ENCODE assay signal across 7 mouse cellular contexts in the genomic region with DNA sequence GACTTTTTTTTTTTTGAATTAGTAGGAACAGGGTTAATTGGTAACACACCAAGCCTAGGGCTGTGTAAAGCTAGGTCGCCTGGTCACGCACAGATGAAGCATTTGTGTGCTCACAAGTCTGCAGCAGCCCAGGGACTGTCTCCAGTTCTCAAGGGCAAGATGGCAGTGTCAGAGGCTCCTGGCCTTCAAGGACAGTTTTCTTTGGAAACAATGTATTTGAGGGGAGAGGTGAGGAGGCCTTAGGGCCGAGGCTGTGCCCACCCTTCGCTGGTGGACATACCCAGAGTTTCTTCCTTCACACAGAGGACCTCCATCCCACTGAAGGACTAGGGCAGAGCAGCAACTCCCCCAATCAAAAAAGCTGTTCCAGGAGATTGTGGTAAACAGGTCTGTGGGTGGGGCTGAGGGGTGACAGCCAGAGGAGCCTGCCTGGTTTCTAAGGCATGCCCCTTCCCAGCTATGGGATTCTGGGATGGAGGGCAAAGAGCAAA. TPM values are rescaled to one million over a fixed set of nuclear protein-coding genes. Genes with fewer than 3 reads are reported as not detected.
DNase-seq lines count a peak whose midpoint lies in the region; ATAC-seq and TF ChIP-seq lines count a peak whose summit lies in the region.

No protein-coding gene starts in this region.

- H3K9ac ChIP-seq in CH12.LX (ENCODE audit: insufficient read depth, low read depth), result peak overlapping the region; percentile 89
- H3K9ac ChIP-seq in MEL (ENCODE audit: control insufficient read depth, low read depth, low read length, poor library complexity, severe bottlenecking), result peak overlapping the region; percentile 86
- peak overlapping the region; percentile 54 for H3K9ac ChIP-seq in embryonic facial prominence, embryonic 14.5 days (ENCODE audit: low read depth, low read length)
- H3K9ac ChIP-seq in hindbrain, embryonic 16.5 days (ENCODE audit: low read depth, low read length), result peak overlapping the region; percentile 58
- peak overlapping the region; percentile 87 for H3K9ac ChIP-seq in liver, embryonic 14.5 days (replicated peaks)
- H3K9ac ChIP-seq in stomach, embryonic 14.5 days (replicated peaks; ENCODE audit: low read depth, low read length), result peak overlapping the region; percentile 18; the same call in 1 of the 2 replicates

- TF ChIP-seq CTCF in CH12.LX (conservative IDR thresholded peaks at IDR 0.05 in 1 of 2, IDR thresholded peaks at IDR 0.05 in 1 of 2; ENCODE audit: low read depth in 2 of 2, low read length in 2 of 2) (no peak), MEL (IDR thresholded peaks at IDR 0.05 in 2 of 3, conservative IDR thresholded peaks at IDR 0.05 in 1 of 3; ENCODE audit: control insufficient read depth in 1 of 3, insufficient read depth in 1 of 3, low read depth in 2 of 3, low read length in 3 of 3, poor library complexity in 1 of 3, severe bottlenecking in 1 of 3) (no peak)
- TF ChIP-seq CTCF in liver, embryonic 14.5 days (IDR thresholded peaks at IDR 0.05; ENCODE audit: low read depth), result no peak

- TF ChIP-seq RAD21 in CH12.LX (IDR thresholded peaks at IDR 0.05; ENCODE audit: low read depth, low read length) (no peak), MEL (IDR thresholded peaks at IDR 0.05; ENCODE audit: low read depth, low read length) (no peak; the same call in 1 of the 2 replicates)

- peaks cover 20 to 28% of the 10 kb centered on the region in 2 experiments for H3K36me3 ChIP-seq in CH12.LX (replicated peaks in 1 of 2; ENCODE audit: control insufficient read depth in 1 of 2, insufficient read depth in 1 of 2, low read length in 1 of 2)
- H3K36me3 ChIP-seq in MEL (ENCODE audit: control insufficient read depth in 1 of 2, insufficient read depth in 2 of 2, low read length in 2 of 2), result peaks cover 0 to 37% of the 10 kb centered on the region in 2 experiments; a peak in 2 of 4 replicates
- H3K36me3 ChIP-seq in embryonic facial prominence, embryonic 14.5 days (ENCODE audit: control insufficient read depth, insufficient read depth, low read length), result peaks cover 7% of the 10 kb centered on the region
- peaks cover 4% of the 10 kb centered on the region; the same call in 1 of the 2 replicates for H3K36me3 ChIP-seq in hindbrain, embryonic 16.5 days (ENCODE audit: control insufficient read depth, insufficient read depth, low read length)
- H3K36me3 ChIP-seq in liver, embryonic 14.5 days (replicated peaks; ENCODE audit: control insufficient read depth, insufficient read depth, low read depth), result no peaks in the 10 kb centered on the region
- H3K36me3 ChIP-seq in stomach, embryonic 14.5 days (ENCODE audit: control insufficient read depth, insufficient read depth, low read length), result peaks cover 8% of the 10 kb centered on the region; the same call in 1 of the 2 replicates

- H3K4me1 ChIP-seq in CH12.LX (ENCODE audit: control insufficient read depth in 1 of 2, insufficient read depth in 2 of 2), result peaks cover 2 to 40% of the 10 kb centered on the region in 2 experiments; a peak in 3 of 4 replicates
- peaks cover 15 to 55% of the 10 kb centered on the region in 2 experiments for H3K4me1 ChIP-seq in MEL (ENCODE audit: control insufficient read depth in 1 of 2, insufficient read depth in 2 of 2, low read length in 2 of 2)
- peaks cover 64% of the 10 kb centered on the region for H3K4me1 ChIP-seq in embryonic facial prominence, embryonic 14.5 days (ENCODE audit: control insufficient read depth, insufficient read depth, low read length)
- peaks cover 53% of the 10 kb centered on the region for H3K4me1 ChIP-seq in hindbrain, embryonic 16.5 days (ENCODE audit: control insufficient read depth, insufficient read depth, low read depth, low read length)
- peaks cover 73 to 82% of the 10 kb centered on the region in 2 experiments for H3K4me1 ChIP-seq in liver, embryonic 14.5 days (replicated peaks; ENCODE audit: control insufficient read depth in 2 of 2, insufficient read depth in 2 of 2, low read length in 1 of 2)
- H3K4me1 ChIP-seq in stomach, embryonic 14.5 days (ENCODE audit: control insufficient read depth, insufficient read depth, low read length), result peaks cover 60% of the 10 kb centered on the region

- H3K27ac ChIP-seq in CH12.LX (ENCODE audit: insufficient read depth, low read depth), result peak overlapping the region; percentile 96
- H3K27ac ChIP-seq in MEL (ENCODE audit: control insufficient read depth, low read depth, low read length), result peak overlapping the region; percentile 96
- H3K27ac ChIP-seq in embryonic facial prominence, embryonic 14.5 days (replicated peaks; ENCODE audit: low read depth, low read length), result peak overlapping the region; percentile 96
- peak overlapping the region; percentile 94 for H3K27ac ChIP-seq in hindbrain, embryonic 16.5 days (ENCODE audit: low read depth, low read length)
- H3K27ac ChIP-seq in liver, embryonic 14.5 days, result peak overlapping the region; percentile 99
- H3K27ac ChIP-seq in stomach, embryonic 14.5 days (ENCODE audit: low read length), result peak overlapping the region; percentile 99

- H3K79me2 ChIP-seq in CH12.LX (replicated peaks; ENCODE audit: control insufficient read depth, extremely low read depth, insufficient read depth, poor library complexity, severe bottlenecking) (peaks cover 32% of the 10 kb centered on the region), MEL (ENCODE audit: control insufficient read depth, insufficient read depth, low read length, poor library complexity) (peaks cover 32% of the 10 kb centered on the region)

- in situ Hi-C loops in CH12.LX (cut with MboI; ENCODE audit: low pct_ligation_motif_present, low pct_unique_long_range_greater_than_20kb, low sequenced_read_pairs), result loop anchor here (5.0 kb wide), 1 partner anchor 55 kb away; no protein-coding TSS in a partner anchor

- peak overlapping the region; percentile 59 for H3K4me2 ChIP-seq in CH12.LX (ENCODE audit: insufficient read depth, low read depth, poor library complexity, severe bottlenecking)
- peak overlapping the region; percentile 57 for H3K4me2 ChIP-seq in embryonic facial prominence, embryonic 14.5 days (ENCODE audit: low read depth, low read length)
- H3K4me2 ChIP-seq in hindbrain, embryonic 16.5 days (ENCODE audit: low read length), result peak overlapping the region; percentile 61
- peak overlapping the region; percentile 85 for H3K4me2 ChIP-seq in liver, embryonic 14.5 days (ENCODE audit: low read depth)
- H3K4me2 ChIP-seq in stomach, embryonic 14.5 days (replicated peaks; ENCODE audit: low read depth, low read length), result peak overlapping the region; percentile 72

- dilution Hi-C loops in CH12.LX (cut with MboI; ENCODE audit: extremely low pct_ligation_motif_present, extremely low pct_unique_long_range_greater_than_20kb, low sequenced_read_pairs), result no loop called here

- H3K4me3 ChIP-seq in CH12.LX (replicated peaks in 1 of 3; ENCODE audit: low read depth in 2 of 3, low read length in 2 of 3, poor library complexity in 1 of 3) (peak overlapping the region in 2 of 3 experiments; percentile 35 to 59), MEL (ENCODE audit: control insufficient read depth in 1 of 2, insufficient read depth in 1 of 2, low read depth in 2 of 2, low read length in 2 of 2) (peak overlapping the region; percentile 52 to 66)
- 0 out of 2 replicates have a peak overlapping the region, but pooled peaks have one; percentile 32 for H3K4me3 ChIP-seq in embryonic facial prominence, embryonic 14.5 days (ENCODE audit: low read depth, low read length)
- H3K4me3 ChIP-seq in hindbrain, embryonic 16.5 days (ENCODE audit: low read length), result 0 out of 2 replicates have a peak overlapping the region, but pooled peaks have one; percentile 9
- H3K4me3 ChIP-seq in liver, embryonic 14.5 days (ENCODE audit: insufficient read depth in 1 of 2, low read depth in 2 of 2, low read length in 2 of 2), result peak overlapping the region; percentile 7 to 44; a peak in 3 of 4 replicates
- H3K4me3 ChIP-seq in stomach, embryonic 14.5 days (ENCODE audit: low read depth, low read length), result no peak overlapping the region

- DNase-seq in CH12.LX (ENCODE audit: extremely low read depth) (peak; percentile 26), MEL (ENCODE audit: low read depth, low spot score) (peak; percentile 74)
- DNase-seq in embryonic facial prominence, embryonic 14.5 days (ENCODE audit: low spot score), result no peak
- DNase-seq in liver, embryonic 14.5 days (ENCODE audit: low read depth in 3 of 3, low spot score in 3 of 3), result no peak
- no peak for DNase-seq in urinary bladder, postnatal 14 days (ENCODE audit: low spot score)

- TF ChIP-seq POLR2A in CH12.LX (IDR thresholded peaks at IDR 0.05; ENCODE audit: low read depth, low read length) (no peak; the same call in 1 of the 2 replicates), MEL (IDR thresholded peaks at IDR 0.05; ENCODE audit: control insufficient read depth in 1 of 2, insufficient read depth in 1 of 2, low read depth in 1 of 2, low read length in 2 of 2, poor library complexity in 1 of 2) (0 out of 4 replicates have a peak, but pooled peaks of 1 of the 2 experiments have one; percentile 49)

- no peak for TF ChIP-seq EP300 in CH12.LX (IDR thresholded peaks at IDR 0.05; ENCODE audit: low read length)
- TF ChIP-seq EP300 in MEL (IDR thresholded peaks at IDR 0.05; ENCODE audit: low read depth in 1 of 2, low read length in 2 of 2), result no peak
- 0 out of 2 replicates have a peak, but pooled peaks have one; percentile 6 for TF ChIP-seq EP300 in liver, embryonic 14.5 days (IDR thresholded peaks at IDR 0.05; ENCODE audit: low read depth)

- ATAC-seq in embryonic facial prominence, embryonic 14.5 days (ENCODE audit: low read depth), result no peak
- ATAC-seq in hindbrain, embryonic 16.5 days, result no peak
- ATAC-seq in liver, embryonic 14.5 days (ENCODE audit: insufficient read depth), result peak; percentile 18; the same call in 1 of the 2 replicates
- no peak for ATAC-seq in stomach, embryonic 14.5 days (ENCODE audit: insufficient number of reproducible peaks, insufficient read depth, low FRiP score, low read depth)

- H3K9me3 ChIP-seq in CH12.LX (replicated peaks; ENCODE audit: low read length) (no peaks in the 10 kb centered on the region), MEL (replicated peaks; ENCODE audit: insufficient read depth, low read length) (no peaks in the 10 kb centered on the region)
- no peaks in the 10 kb centered on the region for H3K9me3 ChIP-seq in embryonic facial prominence, embryonic 14.5 days (ENCODE audit: control insufficient read depth, low read length)
- no peaks in the 10 kb centered on the region for H3K9me3 ChIP-seq in hindbrain, embryonic 16.5 days (ENCODE audit: control insufficient read depth, low read length)
- H3K9me3 ChIP-seq in liver, embryonic 14.5 days (ENCODE audit: control insufficient read depth, low read length), result no peaks in the 10 kb centered on the region
- H3K9me3 ChIP-seq in stomach, embryonic 14.5 days (ENCODE audit: control insufficient read depth, low read depth, low read length), result no peaks in the 10 kb centered on the region

- no peaks in the 10 kb centered on the region for H3K27me3 ChIP-seq in CH12.LX (replicated peaks)
- H3K27me3 ChIP-seq in MEL (ENCODE audit: control insufficient read depth in 1 of 2, insufficient read depth in 2 of 2, low read length in 2 of 2), result no peaks in the 10 kb centered on the region
- H3K27me3 ChIP-seq in embryonic facial prominence, embryonic 14.5 days (replicated peaks; ENCODE audit: control insufficient read depth, insufficient read depth, low read length), result no peaks in the 10 kb centered on the region
- H3K27me3 ChIP-seq in hindbrain, embryonic 16.5 days (replicated peaks; ENCODE audit: control insufficient read depth, insufficient read depth, low read length), result no peaks in the 10 kb centered on the region
- H3K27me3 ChIP-seq in liver, embryonic 14.5 days (ENCODE audit: control insufficient read depth, insufficient read depth, low read length), result no peaks in the 10 kb centered on the region
- no peaks in the 10 kb centered on the region for H3K27me3 ChIP-seq in stomach, embryonic 14.5 days (ENCODE audit: control insufficient read depth, insufficient read depth, low read length)

- 44% methylated on average over 4 of the region's 4 CpGs for WGBS in embryonic facial prominence, embryonic 14.5 days
- WGBS in hindbrain, embryonic 16.5 days, result 39% methylated on average over 4 of the region's 4 CpGs
- 45% methylated on average over 4 of the region's 4 CpGs for WGBS in liver, embryonic 14.5 days (ENCODE audit: insufficient replicate concordance)
- 61% methylated on average over 4 of the region's 4 CpGs for WGBS in stomach, embryonic 14.5 days

RNA-seq across cellular contexts. Expression of a gene that starts 27.7 kb away (rescaled TPM):
- total RNA-seq in CH12.LX (2012; rRNA removed), result 29.0 and 30.7 TPM in 2 replicates
- total RNA-seq in CH12.LX (2014; rRNA removed), result 13.5 and 15.5 TPM in 2 replicates
- 25.2 and 25.4 TPM in 2 replicates for polyA plus RNA-seq in CH12.LX (2012; ENCODE audit: insufficient read length, low read depth)
- total RNA-seq in MEL (2012; rRNA removed), result 20.8 and 22.8 TPM in 2 replicates
- 10 to 100 TPM in 1 of 2 experiments, not detected in 1; 34.4 TPM for polyA plus RNA-seq in MEL (2012; ENCODE audit: insufficient read depth in 1 of 2, insufficient read length in 2 of 2, low read depth in 1 of 2, low replicate concordance in 2 of 2, missing spikeins in 1 of 2)
- 20.6 and 25.8 TPM in 2 replicates for polyA plus RNA-seq in embryonic facial prominence, embryonic 14.5 days (2014; fragmentation: Nextera tagmentation; extraction: Ambion mirVana)
- 18.1 and 20.1 TPM in 2 replicates for polyA plus RNA-seq in hindbrain, embryonic 16.5 days (2015; fragmentation: Nextera tagmentation; extraction: Ambion mirVana)
- 5.9 and 6.7 TPM in 2 replicates for polyA plus RNA-seq in liver, embryonic 14.5 days (2012; rRNA removed)
- polyA plus RNA-seq in liver, embryonic 14.5 days (2014; fragmentation: Nextera tagmentation; extraction: Ambion mirVana), result 6.6 and 8.4 TPM in 2 replicates
- 18.3 and 18.6 TPM in 2 replicates for polyA plus RNA-seq in stomach, embryonic 14.5 days (2014; fragmentation: Nextera tagmentation; extraction: Ambion mirVana)

RNA-seq across cellular contexts. Expression of a gene that starts 30.3 kb away (rescaled TPM):
- 20.6 and 23.1 TPM in 2 replicates for total RNA-seq in CH12.LX (2012; rRNA removed)
- total RNA-seq in CH12.LX (2014; rRNA removed), result 27.6 and 33.0 TPM in 2 replicates
- polyA plus RNA-seq in CH12.LX (2012; ENCODE audit: insufficient read length, low read depth), result 20.8 and 22.7 TPM in 2 replicates
- 20.7 and 23.5 TPM in 2 replicates for total RNA-seq in MEL (2012; rRNA removed)
- 10 to 100 TPM in 1 of 2 experiments, not detected in 1; 30.7 TPM for polyA plus RNA-seq in MEL (2012; ENCODE audit: insufficient read depth in 1 of 2, insufficient read length in 2 of 2, low read depth in 1 of 2, low replicate concordance in 2 of 2, missing spikeins in 1 of 2)
- polyA plus RNA-seq in embryonic facial prominence, embryonic 14.5 days (2014; fragmentation: Nextera tagmentation; extraction: Ambion mirVana), result 2.8 and 3.0 TPM in 2 replicates
- polyA plus RNA-seq in hindbrain, embryonic 16.5 days (2015; fragmentation: Nextera tagmentation; extraction: Ambion mirVana), result 2.2 and 2.6 TPM in 2 replicates
- 5.3 and 5.8 TPM in 2 replicates for polyA plus RNA-seq in liver, embryonic 14.5 days (2012; rRNA removed)
- 3.2 and 4.6 TPM in 2 replicates for polyA plus RNA-seq in liver, embryonic 14.5 days (2014; fragmentation: Nextera tagmentation; extraction: Ambion mirVana)
- polyA plus RNA-seq in stomach, embryonic 14.5 days (2014; fragmentation: Nextera tagmentation; extraction: Ambion mirVana), result 1.8 and 2.8 TPM in 2 replicates

RNA-seq across cellular contexts. Expression of a gene that starts 46.6 kb away (rescaled TPM):
- total RNA-seq in CH12.LX (2012; rRNA removed), result 1.6 and 2.1 TPM in 2 replicates
- total RNA-seq in CH12.LX (2014; rRNA removed), result 0.62 and 0.67 TPM in 2 replicates
- 1.2 and 1.4 TPM in 2 replicates for polyA plus RNA-seq in CH12.LX (2012; ENCODE audit: insufficient read length, low read depth)
- total RNA-seq in MEL (2012; rRNA removed), result 1.9 and 2.1 TPM in 2 replicates
- 1 to 10 TPM in 1 of 2 experiments, not detected in 1; 2.2 TPM for polyA plus RNA-seq in MEL (2012; ENCODE audit: insufficient read depth in 1 of 2, insufficient read length in 2 of 2, low read depth in 1 of 2, low replicate concordance in 2 of 2, missing spikeins in 1 of 2)
- polyA plus RNA-seq in embryonic facial prominence, embryonic 14.5 days (2014; fragmentation: Nextera tagmentation; extraction: Ambion mirVana), result 1.4 and 2.0 TPM in 2 replicates
- 10.0 and 10.2 TPM in 2 replicates for polyA plus RNA-seq in hindbrain, embryonic 16.5 days (2015; fragmentation: Nextera tagmentation; extraction: Ambion mirVana)
- 2.2 and 2.4 TPM in 2 replicates for polyA plus RNA-seq in liver, embryonic 14.5 days (2012; rRNA removed)
- 1.1 TPM in 2 replicates for polyA plus RNA-seq in liver, embryonic 14.5 days (2014; fragmentation: Nextera tagmentation; extraction: Ambion mirVana)
- polyA plus RNA-seq in stomach, embryonic 14.5 days (2014; fragmentation: Nextera tagmentation; extraction: Ambion mirVana), result 3.1 and 3.2 TPM in 2 replicates

Comparison
In these comparisons a context has a peak if more than half of its experiments do, and no peak if none do; other contexts are left out.
1. DNase-seq: peak in CH12.LX (single experiment) and MEL (single experiment); none in embryonic facial prominence, embryonic 14.5 days (single experiment), liver, embryonic 14.5 days (0 of 3) and urinary bladder, postnatal 14 days (single experiment).
2. H3K9ac ChIP-seq: peak in every context shown above with its lines; median percentile 89 in CH12.LX; 87 in liver, embryonic 14.5 days; 86 in MEL; 58 in hindbrain, embryonic 16.5 days; 54 in embryonic facial prominence, embryonic 14.5 days; 18 in stomach, embryonic 14.5 days.
3. Peak in every context shown above with its lines, with median percentiles within 50 percentile points of each other: H3K27ac ChIP-seq and H3K4me2 ChIP-seq.